Mouse (Mus musculus): ENCODE measurements at regions not wholly inside any gene's neighbourhood (a gene's known extent, or its start where the extent isn't known, plus 50 kb on each side); places are given as distances from the start of the nearest gene placed in this dataset.

DNA sequence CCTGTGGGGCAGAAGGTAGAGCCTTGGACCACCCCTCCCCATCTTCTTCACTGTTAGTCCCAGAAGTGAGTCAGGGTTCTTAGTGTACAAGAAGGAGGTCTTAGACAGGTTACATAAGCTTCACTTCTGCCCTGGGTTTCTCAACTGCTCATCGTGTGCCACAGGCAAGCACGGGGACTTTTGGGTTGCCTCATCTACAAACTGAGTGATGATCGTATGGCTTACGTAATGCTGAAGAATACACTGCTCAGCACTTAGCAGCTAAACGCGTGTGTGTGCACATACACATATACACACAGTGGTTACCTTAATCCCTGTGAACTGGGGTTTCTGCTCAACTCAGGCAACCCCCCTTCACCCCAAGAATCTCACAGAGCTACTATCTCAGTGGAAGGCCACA, 163.1 kb upstream of the Zc3h12a start:
- TF ChIP-seq POU5F1 (IDR thresholded peaks at IDR 0.05; ENCODE audit: borderline replicate concordance, low read length) (no peak), CTCF (conservative IDR thresholded peaks at IDR 0.05; ENCODE audit: low read length) (no peak)

Measured in E14TG2a.4 (cell line).